Mouse (Mus musculus) C2C12 (cell line): ENCODE data around the gene Anks1. TPM values are rescaled to one million over a fixed set of nuclear protein-coding genes. Genes with fewer than 3 reads are reported as not detected.

Experiments
- H3K27me3 ChIP-seq: one replicate; pipeline ENCODE4 v1.6.1; 2011; ENCODE audit not compliant: control insufficient read depth, insufficient read depth, insufficient read length
- H3K36me3 ChIP-seq: one replicate; pipeline ENCODE4 v1.6.1; 2011; ENCODE audit not compliant: control insufficient read depth, insufficient read depth
- H3K4me3 ChIP-seq: one replicate; pipeline ENCODE4 v1.5.1; 2011; ENCODE audit warnings: mild to moderate bottlenecking, control low read depth; ENCODE audit not compliant: poor library complexity, insufficient read depth, severe bottlenecking
- H3K79me2 ChIP-seq: one replicate; pipeline ENCODE4 v1.6.1; 2011; ENCODE audit not compliant: control insufficient read depth, insufficient read depth
- H3K79me3 ChIP-seq: one replicate; pipeline ENCODE4 v1.6.1; 2011; ENCODE audit warnings: low read depth, control low read depth
- H3ac ChIP-seq: one replicate; pipeline ENCODE3; 2011; ENCODE audit warnings: low read depth; ENCODE audit not compliant: control insufficient read depth, insufficient read length
- CEBPB ChIP-seq: IDR thresholded peaks from one replicate; pipeline ENCODE4 v1.6.1; 2011; ENCODE audit warnings: low read depth, mild to moderate bottlenecking, control low read depth, moderate library complexity
- CTCF ChIP-seq: IDR thresholded peaks from one replicate; pipeline ENCODE4 v1.5.1; 2011; ENCODE audit not compliant: control insufficient read depth, insufficient read depth, insufficient read length
- FOSL1 ChIP-seq: IDR thresholded peaks from one replicate; pipeline ENCODE4 v1.8.0; 2011; ENCODE audit warnings: mild to moderate bottlenecking, low read length; ENCODE audit not compliant: poor library complexity, insufficient read depth, severe bottlenecking
- MAX ChIP-seq: IDR thresholded peaks from one replicate; pipeline ENCODE4 v1.6.1; 2011; ENCODE audit warnings: mild to moderate bottlenecking, control low read depth
- MYOD1 ChIP-seq: IDR thresholded peaks from one replicate; pipeline ENCODE4 v1.6.1; 2011; ENCODE audit warnings: low read depth; ENCODE audit not compliant: control insufficient read depth, insufficient read length
- MYOG ChIP-seq: IDR thresholded peaks from one replicate; pipeline ENCODE4 v1.6.1; 2011; ENCODE audit not compliant: control insufficient read depth, insufficient read length; ENCODE audit errors: extremely low read depth
- USF1 ChIP-seq: IDR thresholded peaks from one replicate; pipeline ENCODE4 v1.6.1; 2011; ENCODE audit warnings: low read depth, mild to moderate bottlenecking, control low read depth, moderate library complexity
- polyA plus RNA-seq: library from polyadenylated mRNA; unstranded; fragments of >200 nt; fragmentation: generic; extraction: Trizol; gene quantifications from one replicate; pipeline ENCODE4 v1.2.1, GENCODE M21; 2012; ENCODE audit warnings: missing spikeins

Gene Anks1
- polyA plus RNA-seq, 1 experiment = 8.5 TPM

DNA sequence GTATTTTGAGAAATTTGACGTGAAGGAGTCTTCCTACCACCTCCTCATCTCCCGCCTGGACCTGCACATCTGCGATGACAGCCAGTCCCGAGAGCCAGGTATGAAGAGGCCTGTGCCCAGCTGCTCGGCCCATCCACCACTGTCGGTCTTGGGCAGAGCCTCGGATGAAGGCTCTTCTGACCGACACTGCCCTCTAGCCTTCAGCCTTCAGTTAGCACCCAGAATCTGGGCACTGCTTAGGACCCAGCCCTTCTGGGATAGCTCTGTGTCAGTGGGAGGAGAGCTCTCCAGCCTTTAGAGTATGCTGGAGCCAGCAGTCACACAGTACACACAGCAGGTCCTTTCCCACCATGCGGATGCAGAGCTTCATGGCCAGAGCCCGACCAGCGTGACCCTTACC, 27.6 kb upstream of the Anks1 start:
- Histone ChIP-seq H3K79me2 (no peaks in the 10 kb centered on the region), H3K27me3 (no peaks in the 10 kb centered on the region), H3K36me3 (peaks cover 8% of the 10 kb centered on the region), H3K4me3 (no peak overlapping the region), H3K79me3 (no peaks in the 10 kb centered on the region), H3ac (no peak overlapping the region)
- TF ChIP-seq MYOG (no peak), CTCF (no peak), MAX (no peak), MYOD1 (no peak), FOSL1 (no peak), CEBPB (no peak), USF1 (no peak)

DNA sequence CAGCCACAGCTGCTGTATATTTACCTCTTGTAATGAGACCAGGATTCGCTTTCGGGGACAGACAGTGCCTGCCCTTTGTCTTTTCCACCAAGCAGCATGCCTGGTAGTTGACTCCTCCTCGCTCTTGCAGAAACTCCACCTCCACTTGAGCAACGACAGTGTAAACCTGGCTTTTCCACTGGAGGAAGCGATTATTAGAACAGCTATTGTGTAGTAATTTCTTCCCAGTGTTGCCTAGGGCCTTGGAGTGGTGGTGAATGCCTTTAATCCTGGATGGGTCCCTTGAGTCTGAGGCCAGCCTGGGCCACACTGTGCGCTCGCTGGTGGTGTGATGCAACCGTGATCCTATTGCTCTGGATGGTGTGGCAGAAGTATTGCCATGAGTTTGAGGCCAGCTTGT, 26.0 kb upstream of the Anks1 start:
- Histone ChIP-seq H3K27me3 (no peaks in the 10 kb centered on the region), H3K79me2 (no peaks in the 10 kb centered on the region), H3K79me3 (no peaks in the 10 kb centered on the region), H3K36me3 (peaks cover 17% of the 10 kb centered on the region), H3K4me3 (no peak overlapping the region), H3ac (no peak overlapping the region)
- no peak for TF ChIP-seq FOSL1
- no peak for TF ChIP-seq MAX

DNA sequence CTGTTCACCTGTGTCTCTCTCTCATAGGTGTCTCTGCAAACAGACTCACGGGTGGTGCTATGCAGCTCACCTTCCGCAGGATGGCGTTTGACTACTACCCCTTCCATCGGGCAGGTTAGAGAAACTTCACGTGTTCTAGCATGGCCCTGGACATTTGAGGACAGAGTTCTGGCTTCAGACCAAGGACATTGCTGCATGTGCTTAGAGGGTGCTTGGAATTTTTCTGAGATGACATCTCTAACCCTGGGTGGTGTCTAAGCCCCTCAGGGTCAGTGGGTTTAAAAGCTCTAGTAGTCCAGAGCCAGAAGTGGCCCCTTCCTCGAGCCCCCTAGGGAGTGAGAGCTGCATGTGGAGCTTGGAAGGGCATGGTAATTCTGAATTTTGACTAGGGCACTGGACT, 25.1 kb upstream of the Anks1 start:
- no peaks in the 10 kb centered on the region for H3K79me2 ChIP-seq
- H3K36me3 ChIP-seq = peaks cover 17% of the 10 kb centered on the region
- H3K79me3 ChIP-seq = no peaks in the 10 kb centered on the region
- H3K4me3 ChIP-seq = no peak overlapping the region
- H3K27me3 ChIP-seq = no peaks in the 10 kb centered on the region
- TF ChIP-seq USF1 (no peak), MYOD1 (no peak), MAX (no peak), MYOG (no peak), CEBPB (no peak), CTCF (no peak), FOSL1 (no peak)
- H3ac ChIP-seq = no peak overlapping the region

DNA sequence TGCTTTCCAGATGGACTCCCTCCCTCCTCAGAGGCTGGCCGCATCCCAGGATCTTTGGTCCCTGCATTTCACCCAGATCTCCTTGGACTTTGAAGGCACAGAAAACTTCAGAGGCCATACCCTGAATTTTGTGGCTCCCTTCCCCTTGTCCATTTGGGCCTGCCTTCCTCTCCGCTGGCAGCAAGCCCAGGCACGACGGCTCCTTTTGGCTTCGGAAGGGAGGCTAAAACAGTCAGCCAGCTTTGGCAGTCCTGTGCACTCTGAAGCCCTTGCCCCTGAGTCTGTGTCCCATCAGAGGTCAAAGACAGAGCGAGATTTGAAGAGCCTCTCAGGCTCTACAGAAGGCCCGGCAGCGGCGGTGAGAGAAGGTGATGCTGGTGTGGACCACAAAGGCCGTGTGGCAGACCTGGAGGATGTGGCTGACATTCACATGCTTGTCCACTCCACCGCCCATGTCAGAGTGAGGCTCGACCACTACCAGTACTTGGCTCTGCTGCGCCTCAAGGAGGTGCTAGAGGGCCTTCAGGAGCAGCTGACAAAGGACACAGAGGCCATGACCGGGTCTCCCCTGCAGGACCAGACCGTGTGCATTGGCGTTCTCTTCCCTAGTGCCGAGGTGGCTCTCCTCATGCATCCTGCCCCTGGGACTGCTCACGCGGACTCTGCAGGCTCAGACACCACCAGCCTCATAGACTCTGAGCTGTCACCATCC, 22.5 kb upstream of the Anks1 start:
- H3K27me3 ChIP-seq = no peaks in the 10 kb centered on the region
- TF ChIP-seq MYOD1 (no peak), USF1 (no peak), FOSL1 (no peak), CEBPB (no peak), MYOG (no peak), MAX (no peak), CTCF (no peak)
- H3K4me3 ChIP-seq = no peak overlapping the region
- H3K79me3 ChIP-seq = no peaks in the 10 kb centered on the region
- H3ac ChIP-seq = no peak overlapping the region
- H3K79me2 ChIP-seq = no peaks in the 10 kb centered on the region
- H3K36me3 ChIP-seq = peaks cover 15% of the 10 kb centered on the region

DNA sequence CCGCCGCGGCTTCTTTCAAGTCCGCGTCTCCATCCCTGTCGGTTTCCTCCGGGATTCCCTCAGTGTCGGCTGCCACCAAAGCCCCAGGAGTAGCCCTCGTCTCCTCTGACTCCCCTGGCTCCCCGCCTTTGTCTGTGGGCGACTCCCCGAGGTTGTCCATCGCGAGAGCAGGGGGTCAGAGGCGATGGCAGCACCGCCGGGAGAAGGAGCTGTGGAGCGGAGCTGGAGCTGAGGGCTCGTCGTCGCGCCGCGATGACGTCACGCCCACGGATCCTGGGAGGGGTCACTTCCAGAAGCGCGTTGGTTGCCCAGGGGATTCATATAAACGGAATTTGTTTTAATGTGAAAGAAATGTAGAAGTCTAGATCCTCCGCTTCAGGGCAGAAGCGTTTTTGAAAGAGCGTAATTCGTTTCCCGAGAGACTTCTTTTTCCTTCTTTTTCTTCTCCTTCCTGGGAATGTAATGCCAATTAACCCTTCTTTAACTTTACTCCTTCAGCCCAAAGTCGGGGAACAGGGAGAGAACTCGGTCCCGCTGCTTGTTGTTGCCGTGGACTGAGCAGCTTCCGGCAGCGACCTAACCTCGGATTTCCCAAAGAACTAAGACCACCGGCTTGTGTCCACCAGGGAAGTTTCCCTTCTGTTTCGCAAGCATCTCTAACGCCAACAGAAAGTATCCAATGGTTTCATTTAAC, 1.4 kb upstream of the Anks1 start:
- Histone ChIP-seq H3K79me3 (peaks cover 26% of the 10 kb centered on the region), H3K36me3 (peaks cover 22% of the 10 kb centered on the region), H3K79me2 (peaks cover 56% of the 10 kb centered on the region)

More for the DNA sequence above, 1.4 kb upstream of the Anks1 start:
- TF ChIP-seq MYOG = no peak
- TF ChIP-seq CTCF = peak; percentile 18
- TF ChIP-seq CEBPB = peak; percentile 12
- no peak for TF ChIP-seq MAX
- TF ChIP-seq MYOD1 = no peak
- no peak for TF ChIP-seq USF1
- TF ChIP-seq FOSL1 = no peak
- Histone ChIP-seq H3K27me3 (no peaks in the 10 kb centered on the region), H3K4me3 (peak overlapping the region; percentile 95), H3ac (peak overlapping the region; percentile 86)
